Mouse (Mus musculus) forebrain, postnatal 0 days (tissue): ENCODE results near the gene Zfyve1. TPM values are rescaled to one million over a fixed set of nuclear protein-coding genes. Genes with fewer than 3 reads are reported as not detected.
"Not testable (repeated sequence)": the region's sequence is repeated elsewhere in the genome, so short reads cannot be mapped to it uniquely, and the experiment has no call there.

Experiments
- ATAC-seq: fragments of 200-750 bp; cut with Nextera tagmentation; 2 replicates; pipeline ENCODE4 v1.8.0; 2017; ENCODE audit warnings: mild to moderate bottlenecking, moderate library complexity
- DNase-seq: peaks from one replicate; pipeline ENCODE4 v3.0.0-alpha.2; 2015
- H3K27ac ChIP-seq: fragments of 300-500 bp; sonication (generic); 2 replicates; pipeline ENCODE4 v1.5.1; 2014; ENCODE audit warnings: low read depth, mild to moderate bottlenecking, antibody characterized with exemption, low read length, moderate library complexity, mixed read lengths
- H3K27me3 ChIP-seq: fragments of 300-500 bp; sonication (generic); 2 replicates; pipeline ENCODE4 v1.6.1; 2014; ENCODE audit warnings: mild to moderate bottlenecking, low read length, mixed read lengths; ENCODE audit not compliant: insufficient read depth
- H3K36me3 ChIP-seq: fragments of 300-500 bp; sonication (generic); 2 replicates; pipeline ENCODE4 v1.6.1; 2014; ENCODE audit warnings: mild to moderate bottlenecking, moderate library complexity; ENCODE audit not compliant: insufficient read depth
- H3K4me1 ChIP-seq: fragments of 300-500 bp; sonication (generic); 2 replicates; pipeline ENCODE4 v1.6.1; 2014; ENCODE audit warnings: antibody characterized with exemption; ENCODE audit not compliant: insufficient read depth
- H3K4me2 ChIP-seq: fragments of 300-500 bp; sonication (generic); 2 replicates; pipeline ENCODE4 v1.6.1; 2014; ENCODE audit warnings: low read depth, mild to moderate bottlenecking, moderate library complexity
- H3K4me3 ChIP-seq: fragments of 300-500 bp; sonication (generic); 2 replicates; pipeline ENCODE4 v1.5.1; 2014; ENCODE audit warnings: low read depth, low read length, mixed read lengths
- H3K9ac ChIP-seq: fragments of 300-500 bp; sonication (generic); 2 replicates; pipeline ENCODE4 v1.6.1; 2014; ENCODE audit warnings: mild to moderate bottlenecking
- H3K9me3 ChIP-seq: fragments of 300-500 bp; sonication (generic); 2 replicates; pipeline ENCODE4 v1.6.1; 2016; ENCODE audit warnings: low read length
- CTCF ChIP-seq: sonication (generic); IDR thresholded peaks from 2 replicates; pipeline ENCODE4 v1.5.1; 2016; ENCODE audit warnings: antibody characterized with exemption, control low read depth, low read depth
- WGBS: fragments of 180-500 bp; shearing (Covaris S2); extraction: QIAGEN DNeasy Blood & Tissue Kit; methylation state at CpG from one replicate; pipeline ENCODE4 v1.1.7; 2014; 5-methylcytosine and 5-hydroxymethylcytosine counted together
- polyA plus RNA-seq: library from polyadenylated mRNA; unstranded; fragments of >200 nt; fragmentation: Nextera tagmentation; extraction: Ambion mirVana; gene quantifications from 2 replicates; pipeline ENCODE4 v1.2.1, GENCODE M21; 2015
- total RNA-seq: library from RNA; depleted of rRNA; stranded (reverse); fragments of >200 nt; gene quantifications from 2 replicates; pipeline ENCODE4 v1.2.3, GENCODE M21; 2014

The Zfyve1 gene
- total and polyA plus RNA-seq, 2 experiments from 2014 or later, result 18.5 to 40.6 TPM

DNA sequence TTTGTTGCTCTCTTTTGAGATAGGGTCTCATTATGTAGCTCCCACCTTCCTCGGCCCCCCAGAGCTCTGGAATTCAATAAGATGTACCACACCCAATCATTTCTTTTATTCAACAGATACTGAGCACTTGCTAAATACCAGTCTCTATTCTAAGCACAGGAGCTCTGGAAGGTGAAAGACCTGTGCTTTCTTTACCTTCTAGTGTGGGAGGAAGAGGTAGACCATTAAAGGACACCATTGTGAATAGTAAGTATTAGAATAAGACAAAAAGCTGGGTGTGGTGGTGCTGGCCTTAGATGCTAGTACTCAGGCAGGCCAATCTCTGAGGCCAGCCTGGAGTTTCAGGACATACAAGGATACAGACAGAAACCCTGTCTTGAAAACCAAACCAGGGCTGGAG lies 27.3 kb upstream of the Zfyve1 start:
- no peak for ATAC-seq
- H3K4me1 ChIP-seq, result no peaks in the 10 kb centered on the region
- no peak for DNase-seq
- no peak overlapping the region for H3K9ac ChIP-seq
- no peak overlapping the region for H3K4me2 ChIP-seq
- H3K9me3 ChIP-seq, result no peaks in the 10 kb centered on the region
- TF ChIP-seq CTCF, result no peak
- no peaks in the 10 kb centered on the region for H3K27me3 ChIP-seq
- no peak overlapping the region for H3K4me3 ChIP-seq
- H3K27ac ChIP-seq, result no peak overlapping the region
- no peaks in the 10 kb centered on the region for H3K36me3 ChIP-seq
- WGBS, result 84% methylated on average over 1 of the region's 1 CpGs

DNA sequence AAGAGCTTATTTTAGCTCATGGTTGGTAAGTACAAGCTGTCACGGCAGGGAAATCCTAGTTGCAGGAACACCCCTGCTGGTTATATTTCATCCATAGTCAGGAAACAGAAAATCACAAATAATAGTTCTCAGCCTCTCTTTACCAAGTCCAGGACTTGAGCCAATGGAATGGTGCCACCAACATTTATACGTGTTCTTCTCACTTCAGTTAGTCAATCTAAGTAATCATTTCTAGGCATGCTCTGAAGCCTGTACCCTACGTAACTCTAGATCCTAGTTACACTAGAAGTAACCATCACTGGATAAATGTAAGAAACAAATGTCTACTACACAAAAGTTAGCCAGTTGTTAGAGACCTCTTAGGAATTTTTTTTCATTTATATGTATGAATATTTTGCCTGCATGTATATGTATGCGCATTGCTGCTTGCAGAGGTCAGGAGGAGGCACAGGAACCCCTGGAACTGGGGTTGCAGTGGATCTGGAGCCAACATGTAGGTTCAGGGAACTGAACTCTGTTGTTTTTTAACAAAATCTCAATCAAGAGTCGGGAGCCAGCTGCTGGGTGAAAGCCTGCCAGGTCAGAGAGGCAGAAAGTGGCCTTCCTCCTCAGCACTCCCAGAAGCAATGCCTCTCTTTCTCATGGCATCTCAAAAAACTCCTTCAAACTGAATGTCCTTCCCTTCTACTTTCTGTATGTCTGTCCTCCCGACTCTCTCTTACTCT lies 25.2 kb upstream of the Zfyve1 start:
- no peaks in the 10 kb centered on the region for H3K27me3 ChIP-seq
- H3K4me2 ChIP-seq, result no peak overlapping the region
- no peak overlapping the region for H3K4me3 ChIP-seq
- no peak overlapping the region for H3K27ac ChIP-seq
- H3K36me3 ChIP-seq, result no peaks in the 10 kb centered on the region
- no peaks in the 10 kb centered on the region for H3K9me3 ChIP-seq
- no peak for TF ChIP-seq CTCF
- no peaks in the 10 kb centered on the region for H3K4me1 ChIP-seq
- DNase-seq (no peak), ATAC-seq (no peak)
- 80% methylated on average over 6 of the region's 6 CpGs for WGBS
- H3K9ac ChIP-seq, result no peak overlapping the region

DNA sequence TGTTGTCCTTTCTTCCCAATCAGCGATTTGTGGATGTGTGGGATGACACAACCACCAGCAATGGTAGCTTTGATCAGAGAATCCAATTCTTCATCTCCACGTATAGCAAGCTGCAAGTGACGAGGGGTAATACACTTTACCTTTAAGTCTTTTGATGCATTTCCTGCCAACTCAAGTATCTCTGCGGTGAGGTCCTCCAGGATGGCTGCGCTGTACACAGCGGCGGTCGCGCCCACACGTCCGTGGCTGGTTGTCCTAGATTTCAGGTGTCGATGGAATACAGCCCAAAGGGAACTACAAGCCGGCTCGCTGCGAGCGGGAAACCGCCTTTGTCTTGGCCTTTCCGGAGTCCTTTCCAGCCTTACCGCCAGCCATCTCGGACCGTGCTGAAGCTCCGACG lies 23.7 kb upstream of the Zfyve1 start:
- not testable (repeated sequence) for H3K9me3 ChIP-seq, ATAC-seq, H3K4me3 ChIP-seq, H3K4me2 ChIP-seq, H3K27ac ChIP-seq, DNase-seq, H3K27me3 ChIP-seq, H3K36me3 ChIP-seq, H3K4me1 ChIP-seq, H3K9ac ChIP-seq
- WGBS, result 64% methylated on average over 23 of the region's 23 CpGs

DNA sequence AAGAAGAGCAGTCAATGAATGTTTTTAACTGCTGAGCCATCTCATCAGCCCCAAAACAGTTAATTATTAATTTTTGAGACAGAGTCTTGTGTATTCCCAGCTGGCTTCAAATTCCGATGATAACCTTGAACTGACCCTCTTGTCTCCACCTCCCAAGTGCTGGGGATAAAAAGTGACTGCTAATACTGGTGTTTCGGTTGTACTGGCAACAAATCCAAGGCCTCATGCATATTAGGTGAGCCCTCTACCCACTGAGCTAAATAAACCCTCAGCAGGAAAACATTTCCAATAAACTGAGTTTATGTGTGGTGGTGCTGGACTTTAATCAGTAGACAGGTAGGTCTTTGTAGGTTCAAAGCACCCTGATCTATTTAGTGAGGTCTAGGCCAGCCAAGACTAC lies 22.0 kb upstream of the Zfyve1 start:
- no peaks in the 10 kb centered on the region for H3K4me1 ChIP-seq
- no peaks in the 10 kb centered on the region for H3K27me3 ChIP-seq
- no peak overlapping the region for H3K27ac ChIP-seq
- TF ChIP-seq CTCF, result no peak
- no peaks in the 10 kb centered on the region for H3K36me3 ChIP-seq
- no peak overlapping the region for H3K9ac ChIP-seq
- 82% methylated on average over 2 of the region's 2 CpGs for WGBS
- H3K9me3 ChIP-seq, result no peaks in the 10 kb centered on the region
- DNase-seq (no peak), ATAC-seq (no peak)
- H3K4me3 ChIP-seq, result no peak overlapping the region
- no peak overlapping the region for H3K4me2 ChIP-seq

DNA sequence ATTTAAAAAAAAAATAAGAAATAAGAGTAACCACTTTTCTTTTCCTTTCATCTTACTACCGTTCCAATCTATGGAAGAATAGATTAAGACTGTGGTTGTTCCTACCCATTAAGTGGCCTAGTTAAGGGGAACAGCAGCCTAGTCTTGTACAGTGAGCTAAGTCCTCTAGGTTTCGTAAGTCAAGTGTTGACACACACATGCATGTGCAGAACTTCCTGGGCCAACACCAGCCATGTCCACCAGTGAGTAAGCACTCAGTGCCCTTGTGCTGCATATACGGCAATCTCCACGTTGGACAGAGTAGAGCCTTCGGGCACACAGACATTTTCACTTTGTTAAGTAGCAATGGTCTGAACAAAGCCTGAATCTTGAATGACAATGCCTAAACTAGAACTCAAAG lies 20.2 kb upstream of the Zfyve1 start:
- no peaks in the 10 kb centered on the region for H3K36me3 ChIP-seq
- 97% methylated on average over 5 of the region's 5 CpGs for WGBS

DNA sequence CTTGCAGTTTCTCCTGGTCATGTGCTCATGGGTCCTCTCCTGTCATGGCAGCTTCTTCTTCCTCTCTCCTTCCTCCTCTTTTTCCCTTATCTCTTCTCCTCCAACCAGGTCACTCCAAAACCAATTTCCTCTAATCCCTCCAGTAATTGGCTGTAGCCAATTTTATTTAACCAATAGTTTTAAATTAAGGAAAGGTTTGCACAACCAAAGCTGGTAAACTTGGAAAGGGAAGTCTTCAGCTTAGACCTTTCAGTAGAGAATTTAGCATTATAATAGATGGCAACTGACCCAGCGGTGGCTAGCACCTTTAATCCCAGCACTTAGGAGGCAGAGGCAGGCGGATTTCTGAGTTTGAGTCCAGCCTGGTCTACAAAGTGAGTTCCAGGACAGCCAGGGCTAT lies 9.4 kb upstream of the Zfyve1 start:
- not testable (repeated sequence) for H3K4me3 ChIP-seq, H3K4me1 ChIP-seq, H3K9me3 ChIP-seq, H3K27me3 ChIP-seq, H3K36me3 ChIP-seq, H3K4me2 ChIP-seq, H3K9ac ChIP-seq, H3K27ac ChIP-seq, ATAC-seq, DNase-seq
- 87% methylated on average over 2 of the region's 2 CpGs for WGBS

More for the DNA sequence above, 20.2 kb upstream of the Zfyve1 start:
- Histone ChIP-seq H3K27ac (no peak overlapping the region), H3K9ac (no peak overlapping the region), H3K4me3 (no peak overlapping the region), H3K27me3 (no peaks in the 10 kb centered on the region), H3K9me3 (no peaks in the 10 kb centered on the region), H3K4me2 (no peak overlapping the region), H3K4me1 (no peaks in the 10 kb centered on the region)
- no peak for TF ChIP-seq CTCF
- DNase-seq (no peak), ATAC-seq (no peak)

DNA sequence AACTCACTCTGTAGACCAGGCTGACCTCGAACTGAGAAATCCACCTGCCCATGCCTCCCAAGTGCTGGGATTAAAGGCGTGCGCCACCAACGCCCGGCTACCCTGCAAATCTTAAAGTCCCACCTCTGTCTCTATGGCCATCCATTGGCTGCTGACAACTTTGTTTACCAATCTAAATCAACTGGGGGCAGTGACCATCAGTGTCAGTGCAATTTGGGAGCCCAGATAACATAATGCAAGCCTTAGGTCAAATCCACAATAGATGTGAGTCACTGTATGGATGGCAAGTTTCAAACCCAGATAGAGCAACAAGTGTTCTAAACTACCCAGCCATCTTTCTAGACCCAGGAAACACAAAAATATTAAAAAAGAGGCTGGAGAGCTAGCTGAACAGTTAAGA lies 5.3 kb upstream of the Zfyve1 start:
- no peak for ATAC-seq
- Histone ChIP-seq H3K4me3 (no peak overlapping the region), H3K27me3 (no peaks in the 10 kb centered on the region), H3K9ac (no peak overlapping the region), H3K4me1 (no peaks in the 10 kb centered on the region), H3K27ac (no peak overlapping the region), H3K4me2 (no peak overlapping the region), H3K36me3 (no peaks in the 10 kb centered on the region), H3K9me3 (no peaks in the 10 kb centered on the region)
- no peak for TF ChIP-seq CTCF
- DNase-seq, result no peak
- 89% methylated on average over 5 of the region's 5 CpGs for WGBS
